Mouse (Mus musculus) urinary bladder, postnatal 36 days (tissue): Measurements from ENCODE around the gene Kcnc3.

ENCODE experiments used
- DNase-seq, 2 experiments: peaks; one replicate each; pipeline ENCODE4 v3.0.0; 2022; ENCODE audit warnings: low spot score in 2 of 2, mixed read lengths in 1 of 2

Gene Kcnc3

GRCm38 (mm10) chr7:44590402-44591347 lies at the start of gene Kcnc3:
Kcnc3 (plus strand) TSS chr7:44590664.
- DNase-seq, result peak; percentile 65 to 84

DNA sequence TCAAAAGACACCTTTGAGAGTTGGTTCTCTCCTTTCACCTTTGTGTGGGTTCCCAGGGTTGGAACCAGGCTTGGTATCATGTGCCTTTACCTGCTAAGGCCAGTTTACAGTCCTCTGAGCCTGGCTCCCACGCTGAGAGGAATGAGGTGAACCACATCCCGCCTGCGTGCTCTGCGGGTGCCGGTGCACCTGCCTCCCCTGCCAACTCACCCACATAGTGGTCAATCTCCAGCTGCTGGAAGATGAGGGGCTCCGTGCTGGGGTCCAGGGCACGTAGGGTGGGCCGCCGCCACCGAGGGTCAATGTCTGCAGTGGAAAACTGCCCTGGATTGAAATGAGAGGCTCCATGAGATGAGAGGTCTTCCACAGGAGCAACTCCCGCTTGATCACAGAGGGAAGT lies 47.9 kb upstream of the Kcnc3 start:
- no peak for DNase-seq

DNA sequence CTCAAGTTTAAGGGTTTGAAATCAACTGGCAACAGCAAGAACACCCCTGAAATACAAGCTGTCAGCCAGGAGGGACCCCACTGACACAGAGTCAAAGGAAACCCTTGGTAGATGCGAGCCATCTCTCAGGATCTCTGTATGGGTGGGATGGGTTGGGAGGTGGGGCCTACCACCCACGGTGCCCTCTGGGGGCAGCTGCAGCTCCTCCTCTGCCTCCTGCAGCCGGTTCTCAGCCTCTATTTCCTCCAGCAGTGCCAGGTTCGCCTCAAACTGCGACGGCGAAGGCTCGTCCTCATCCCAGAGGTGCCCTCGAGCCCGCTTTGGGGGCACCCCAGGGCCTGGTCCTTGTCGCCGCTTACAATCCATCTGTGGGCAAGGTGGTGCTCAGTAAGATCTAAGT lies 47.4 kb upstream of the Kcnc3 start:
- no peak for DNase-seq

DNA sequence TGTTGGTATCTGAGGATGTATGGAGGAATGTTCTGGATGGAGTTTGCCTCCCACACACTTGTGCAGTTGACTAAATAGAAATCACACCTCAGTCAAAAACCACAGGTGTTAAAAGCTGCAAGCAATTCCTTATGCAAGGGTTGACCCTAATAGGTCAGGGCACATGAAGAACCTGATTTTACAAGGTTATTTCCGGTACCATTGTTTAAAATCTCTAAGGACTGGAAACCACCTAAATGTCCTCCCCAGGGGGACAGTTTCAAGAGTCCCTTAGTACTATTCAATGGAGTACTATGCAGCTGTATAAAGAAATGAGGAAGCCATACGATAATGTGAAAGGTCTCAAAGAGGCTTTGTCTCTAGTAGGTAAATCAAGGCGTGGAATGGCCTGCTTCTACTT lies 44.2 kb upstream of the Kcnc3 start:
- no peak for DNase-seq

- no peak for DNase-seq
Measured at GRCm38 (mm10) chr7:44547041-44547440, 43.4 kb upstream of the Kcnc3 start.

DNA sequence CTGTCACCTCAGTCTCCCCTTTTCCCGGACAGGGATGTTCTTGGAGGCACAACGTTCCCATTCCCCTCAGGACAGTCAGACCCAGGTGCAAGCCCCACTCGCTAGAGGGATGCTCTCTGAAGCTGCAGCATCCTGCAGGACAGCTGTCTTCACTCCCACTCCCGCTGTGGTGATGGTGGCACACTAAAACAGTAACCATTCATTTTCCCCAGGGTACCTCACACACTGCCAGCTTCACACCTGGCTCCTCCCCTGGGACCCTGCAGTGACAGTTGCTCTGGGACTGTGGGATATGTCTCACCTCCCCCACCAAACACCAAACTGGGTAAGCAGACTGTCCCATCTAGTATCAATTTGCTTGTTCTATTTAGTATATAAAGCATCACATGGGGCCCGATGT lies 42.7 kb upstream of the Kcnc3 start:
- no peak for DNase-seq

DNA sequence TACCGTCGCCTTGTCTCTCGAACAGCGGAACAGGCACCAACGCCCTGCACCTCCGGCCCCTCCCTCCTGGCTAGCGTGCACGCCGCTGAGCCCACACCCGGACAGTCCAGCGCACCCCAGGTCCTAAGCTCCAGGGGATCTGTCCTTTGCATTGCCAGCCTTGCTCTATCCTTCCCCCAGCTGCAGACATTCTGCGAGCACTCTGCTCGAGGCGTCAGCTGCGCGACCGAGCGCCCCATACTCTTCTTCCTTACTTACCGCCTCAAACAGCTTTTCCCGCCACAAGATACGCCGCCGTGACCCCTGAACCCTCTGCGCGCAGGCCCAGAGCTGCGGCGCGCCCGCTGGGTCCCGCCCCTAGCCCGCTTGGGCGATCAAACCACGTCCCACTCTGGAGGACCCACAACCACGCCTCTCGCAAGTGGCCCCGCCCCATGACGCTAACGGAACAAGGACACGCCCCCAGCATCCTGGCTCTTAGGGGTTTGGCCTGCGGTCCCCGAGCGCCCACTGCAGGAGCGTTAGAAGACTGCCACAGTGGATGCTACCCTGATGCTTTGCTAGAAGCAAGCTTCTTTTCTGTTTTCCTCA lies 41.9 kb upstream of the Kcnc3 start, which contains the start of gene Pold1:
Gene Pold1, minus strand, starts transcription at position 353 of the 591 bp plus-strand sequence.
- DNase-seq, result peak; percentile 100

- no peak for DNase-seq
Measured at GRCm38 (mm10) chr7:44549621-44550408, 40.6 kb upstream of the Kcnc3 start.

- no peak for DNase-seq
Measured at GRCm38 (mm10) chr7:44550409-44550678, 40.1 kb upstream of the Kcnc3 start.

- no peak for DNase-seq
Measured at GRCm38 (mm10) chr7:44551301-44551700, 39.2 kb upstream of the Kcnc3 start.

GRCm38 (mm10) chr7:44551731-44552130 lies 38.7 kb upstream of the Kcnc3 start:
- DNase-seq, result no peak

- no peak for DNase-seq
Measured at GRCm38 (mm10) chr7:44552141-44552908, 38.1 kb upstream of the Kcnc3 start.

DNA sequence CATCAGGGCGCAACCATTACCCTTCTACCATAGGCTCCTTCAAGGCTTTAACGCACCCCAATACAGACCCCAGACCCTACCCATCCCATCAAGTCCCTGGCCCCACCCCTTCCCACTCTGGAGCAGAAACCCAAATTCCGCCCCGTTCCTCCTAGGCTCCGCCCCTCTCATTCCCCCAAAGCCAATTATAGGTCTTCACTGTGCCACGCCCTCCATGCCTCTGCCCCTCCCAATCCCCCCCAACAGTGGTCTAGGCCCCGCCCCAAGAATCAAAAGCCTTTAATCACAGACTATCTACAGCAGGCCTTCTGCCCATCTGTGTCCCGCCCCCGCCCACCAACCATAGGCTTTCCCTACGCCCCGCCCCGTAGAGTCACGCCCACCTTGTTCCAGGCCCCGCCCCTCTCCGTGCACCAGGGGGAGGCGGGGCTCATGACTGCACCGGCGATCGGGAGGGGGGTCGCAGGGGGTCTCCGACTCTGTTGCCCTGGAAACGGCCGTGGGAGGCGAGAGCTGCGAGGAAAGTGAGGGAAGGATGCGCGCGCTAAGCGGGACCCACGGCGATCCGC lies 37.2 kb upstream of the Kcnc3 start:
- peak; percentile 57 to 76 for DNase-seq

- DNase-seq, result peak; percentile 95 to 97
Measured at GRCm38 (mm10) chr7:44553826-44554225, 36.6 kb upstream of the Kcnc3 start, which contains the start of gene Nr1h2. Nr1h2 (minus strand) TSS chr7:44553951.

DNA sequence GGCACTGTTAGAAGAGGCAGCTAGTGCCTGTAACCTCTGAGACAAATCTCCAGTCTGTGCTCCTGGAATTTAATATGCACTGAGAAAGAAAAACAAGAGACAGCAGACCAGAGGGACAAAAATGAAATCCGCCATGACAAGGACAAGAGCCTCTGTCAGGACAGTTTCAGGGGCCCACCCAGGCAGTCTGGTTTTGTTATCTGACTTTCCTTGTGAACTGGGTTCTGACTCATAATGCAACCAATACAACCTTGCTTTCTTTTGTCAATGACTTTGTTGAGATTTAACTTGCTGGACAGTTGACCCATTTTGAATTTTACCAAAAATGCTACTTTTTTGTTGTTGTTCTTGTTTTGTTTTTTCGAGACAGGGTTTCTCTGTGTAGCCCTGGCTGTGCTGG lies 32.8 kb upstream of the Kcnc3 start:
- no peak for DNase-seq

DNA sequence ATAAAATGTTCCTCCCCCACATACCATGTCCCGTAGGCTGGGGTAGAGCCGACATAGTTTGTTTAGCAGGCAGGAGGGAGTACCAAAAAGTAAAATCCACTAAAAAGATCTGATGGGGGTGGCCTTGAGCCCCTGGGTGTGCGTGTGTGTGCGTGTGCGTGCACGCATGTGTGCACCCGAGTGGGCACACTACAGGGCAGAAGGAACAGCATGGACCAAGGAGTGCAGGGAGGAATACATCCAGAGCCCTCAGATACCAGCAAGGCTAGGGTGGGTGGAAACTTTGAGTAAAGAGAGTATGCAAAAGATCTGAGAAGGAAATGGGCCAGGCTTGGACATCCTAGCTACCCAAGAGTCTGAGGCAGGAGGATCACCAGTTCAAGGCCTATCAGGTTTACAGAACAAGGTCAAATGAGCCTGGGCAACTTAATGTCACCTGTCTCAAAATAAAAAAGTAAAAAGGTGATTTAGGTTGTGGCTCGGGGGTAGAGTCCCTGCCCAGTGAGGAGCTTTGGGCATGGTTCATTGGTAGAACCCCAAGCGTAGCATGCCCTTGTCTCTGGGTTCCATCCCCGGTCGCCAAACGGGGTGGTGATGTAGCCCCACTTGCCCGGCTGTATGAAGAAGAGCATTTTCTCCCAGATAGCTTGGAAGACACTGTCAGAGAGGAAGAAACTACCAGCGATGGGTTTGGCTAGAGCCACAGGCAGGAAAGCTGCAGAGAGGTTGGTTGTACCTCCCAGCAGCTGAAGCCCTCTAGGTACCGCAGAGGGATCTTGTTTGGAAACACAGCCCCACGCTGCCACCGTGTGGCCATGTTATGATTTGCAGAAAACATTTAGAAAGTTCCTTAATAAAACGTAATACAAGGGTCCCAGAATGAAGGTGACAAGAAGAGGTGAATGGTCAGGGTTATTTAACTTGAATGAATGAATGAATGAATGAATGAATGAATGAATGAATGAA lies 29.7 kb upstream of the Kcnc3 start:
- DNase-seq, result peak; percentile 58 to 76

DNA sequence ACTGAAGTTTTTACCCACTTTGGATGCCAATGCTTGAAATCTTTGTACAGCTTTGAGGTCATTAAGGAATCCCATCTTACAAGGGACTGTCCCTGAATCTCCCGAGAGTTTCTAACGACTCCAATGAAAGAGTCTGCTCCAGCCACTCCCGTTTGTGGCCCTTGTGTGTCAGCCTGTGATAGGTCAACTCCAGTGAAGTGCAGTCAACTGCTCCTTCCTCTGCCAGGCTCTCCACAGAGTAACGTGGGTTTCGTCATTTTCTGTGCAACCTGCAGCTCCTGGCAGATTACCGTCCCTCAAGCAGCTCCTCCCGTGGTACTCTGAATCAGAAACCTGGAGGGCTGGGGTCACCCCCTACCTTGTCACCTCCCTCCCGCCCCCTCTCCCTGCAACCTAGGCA lies 27.2 kb upstream of the Kcnc3 start:
- DNase-seq, result no peak

DNA sequence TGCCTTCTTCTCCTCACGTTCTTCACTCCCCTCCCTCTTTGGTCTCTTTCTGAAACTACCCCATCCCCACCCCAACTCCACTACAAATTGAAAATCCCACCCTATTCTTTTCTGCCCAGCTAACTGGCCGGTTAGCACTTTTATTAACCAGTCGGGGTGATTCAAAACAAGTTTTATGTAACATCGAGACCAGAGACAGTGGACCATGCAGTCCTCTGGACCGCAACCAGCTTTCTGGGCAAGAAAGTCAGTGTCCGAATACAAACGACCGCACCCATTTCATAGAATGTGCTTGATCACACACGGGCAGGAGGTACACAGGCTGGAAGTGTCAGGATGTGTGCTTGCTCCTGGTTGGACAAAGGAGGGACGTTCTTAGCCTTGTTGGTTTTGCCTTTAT lies 26.0 kb upstream of the Kcnc3 start:
- no peak for DNase-seq

DNA sequence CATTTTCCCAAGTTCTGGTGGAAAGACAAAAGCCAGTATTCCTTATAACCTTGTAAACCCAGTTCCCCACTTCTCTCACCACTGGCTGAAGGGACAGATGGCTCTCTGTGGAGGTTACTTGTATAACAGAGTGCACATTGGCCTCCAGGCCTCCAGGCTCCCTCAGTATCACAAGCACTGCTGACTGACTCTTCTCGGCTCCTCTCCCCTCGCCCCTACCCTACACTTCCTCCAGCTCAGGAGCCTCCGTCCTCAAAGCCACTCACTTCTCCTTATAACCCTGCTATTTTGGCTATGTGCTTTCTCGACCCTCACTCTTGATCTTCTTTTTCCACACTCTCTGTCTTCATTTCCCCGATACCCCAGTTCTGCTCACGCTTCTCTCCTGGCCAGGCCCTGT lies 25.1 kb upstream of the Kcnc3 start:
- DNase-seq, result no peak

- no peak for DNase-seq
Measured at GRCm38 (mm10) chr7:44568803-44569202, 21.7 kb upstream of the Kcnc3 start.
